Mouse (Mus musculus): ENCODE measurements around the gene Efnb3. TPM values are rescaled to one million over a fixed set of nuclear protein-coding genes. Genes with fewer than 3 reads are reported as not detected.
A peak's percentile ranks its signal among the peaks of the same experiment; 100 is the strongest.

The Efnb3 gene
- polyA plus RNA-seq, 1 experiment from 2014 or later = 104 TPM

DNA sequence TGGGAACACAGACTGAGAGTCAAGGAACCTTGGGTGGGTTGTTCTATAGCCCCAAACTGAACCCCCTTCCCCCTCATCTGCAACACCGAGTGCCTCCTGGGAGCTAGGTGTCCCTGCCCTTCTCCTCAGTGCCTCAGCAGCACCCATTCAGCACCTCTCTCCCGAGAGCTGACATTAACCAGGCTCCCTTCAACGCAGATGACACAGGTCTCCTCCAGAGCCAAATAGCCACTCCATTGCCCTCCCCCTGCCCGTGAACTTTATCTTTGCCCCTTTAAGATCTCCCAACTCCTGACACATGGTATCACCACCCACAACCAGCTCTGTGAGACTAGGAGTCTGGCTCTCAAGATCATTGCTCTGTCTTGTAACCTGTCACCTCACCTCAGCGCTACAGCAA lies 822 bp downstream of the Efnb3 start:
- Histone ChIP-seq H3K36me3 (ENCODE audit: control insufficient read depth, insufficient read depth, low read length) (peaks cover 8% of the 10 kb centered on the region), H3K4me2 (ENCODE audit: low read length) (peak overlapping the region; percentile 92), H3K9ac (ENCODE audit: low read depth, low read length) (peak overlapping the region; percentile 88), H3K4me3 (ENCODE audit: low read length) (peak overlapping the region; percentile 66), H3K9me3 (ENCODE audit: control insufficient read depth, low read length) (no peaks in the 10 kb centered on the region), H3K4me1 (ENCODE audit: control insufficient read depth, insufficient read depth, low read depth, low read length) (peaks cover 54% of the 10 kb centered on the region), H3K27me3 (replicated peaks; ENCODE audit: control insufficient read depth, insufficient read depth, low read length) (no peaks in the 10 kb centered on the region), H3K27ac (ENCODE audit: low read depth, low read length) (peak overlapping the region; percentile 74; the same call in 1 of the 2 replicates)
- WGBS = 4% methylated on average over 5 of the region's 5 CpGs
- no peak for ATAC-seq

DNA sequence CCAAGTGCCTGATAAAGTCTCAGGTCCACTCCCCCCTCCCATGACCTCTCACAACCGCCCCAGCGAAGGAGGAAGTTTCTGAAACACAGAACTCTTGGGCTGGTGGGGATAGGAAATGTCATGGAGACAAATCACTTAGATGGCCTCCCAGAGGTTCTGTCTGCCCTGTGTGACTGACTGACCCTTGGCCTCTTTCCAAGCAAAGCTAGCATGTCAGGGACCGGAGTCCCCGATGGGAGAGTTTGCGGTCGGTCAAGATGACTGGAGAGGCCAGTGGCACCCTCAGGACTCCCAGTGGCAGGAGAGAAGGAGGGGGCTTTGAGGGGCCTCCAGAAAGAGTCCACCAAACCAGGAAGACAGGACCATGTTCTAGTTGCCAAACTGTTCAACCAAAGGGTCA lies 1.2 kb downstream of the Efnb3 start:
- Histone ChIP-seq H3K36me3 (ENCODE audit: control insufficient read depth, insufficient read depth, low read length) (peaks cover 8% of the 10 kb centered on the region), H3K27me3 (replicated peaks; ENCODE audit: control insufficient read depth, insufficient read depth, low read length) (no peaks in the 10 kb centered on the region), H3K27ac (ENCODE audit: low read depth, low read length) (no peak overlapping the region; the same call in 1 of the 2 replicates), H3K9ac (ENCODE audit: low read depth, low read length) (peak overlapping the region; percentile 88), H3K9me3 (ENCODE audit: control insufficient read depth, low read length) (no peaks in the 10 kb centered on the region), H3K4me1 (ENCODE audit: control insufficient read depth, insufficient read depth, low read depth, low read length) (peaks cover 57% of the 10 kb centered on the region), H3K4me2 (ENCODE audit: low read length) (peak overlapping the region; percentile 92), H3K4me3 (ENCODE audit: low read length) (peak overlapping the region; percentile 66)
- 8% methylated on average over 6 of the region's 6 CpGs for WGBS
- ATAC-seq = no peak

DNA sequence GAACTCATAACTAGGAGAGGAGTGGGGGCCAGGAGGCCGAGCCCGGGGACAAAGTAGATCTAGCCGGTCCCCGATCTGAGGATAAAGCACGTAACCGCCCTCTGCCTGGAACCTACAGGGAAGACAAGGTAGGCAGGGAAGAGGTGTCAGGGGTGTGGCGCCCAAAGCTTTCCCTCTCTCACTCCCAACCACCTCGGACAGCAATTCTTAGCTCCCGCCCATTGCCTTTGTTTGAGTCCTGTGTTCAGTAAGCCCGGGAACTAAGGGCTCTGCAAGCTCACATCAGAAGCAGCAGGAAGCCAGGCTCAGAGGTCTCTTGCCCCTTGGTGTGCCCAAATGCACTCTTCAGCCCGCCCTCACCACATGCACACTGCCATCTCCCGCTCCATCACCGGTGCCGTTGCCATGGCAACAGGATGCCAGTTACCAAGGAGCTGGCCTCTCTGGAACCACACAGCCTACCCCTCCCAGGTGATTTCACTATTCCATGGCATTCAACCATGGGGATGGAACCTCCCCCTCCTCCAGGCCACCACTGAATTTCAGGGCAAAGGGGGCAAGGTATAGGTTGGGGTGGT lies 2.5 kb downstream of the Efnb3 start:
- H3K9me3 ChIP-seq (ENCODE audit: control insufficient read depth, low read length) = no peaks in the 10 kb centered on the region
- peak overlapping the region; percentile 92 for H3K4me2 ChIP-seq (ENCODE audit: low read length)
- H3K27ac ChIP-seq (ENCODE audit: low read depth, low read length) = peak overlapping the region; percentile 62
- H3K4me1 ChIP-seq (ENCODE audit: control insufficient read depth, insufficient read depth, low read depth, low read length) = peaks cover 70% of the 10 kb centered on the region
- no peak for ATAC-seq
- H3K4me3 ChIP-seq (ENCODE audit: low read length) = peak overlapping the region; percentile 66
- peak overlapping the region; percentile 88 for H3K9ac ChIP-seq (ENCODE audit: low read depth, low read length)
- H3K27me3 ChIP-seq (replicated peaks; ENCODE audit: control insufficient read depth, insufficient read depth, low read length) = no peaks in the 10 kb centered on the region
- peaks cover 5% of the 10 kb centered on the region for H3K36me3 ChIP-seq (ENCODE audit: control insufficient read depth, insufficient read depth, low read length)
- WGBS = 6% methylated on average over 14 of the region's 14 CpGs

DNA sequence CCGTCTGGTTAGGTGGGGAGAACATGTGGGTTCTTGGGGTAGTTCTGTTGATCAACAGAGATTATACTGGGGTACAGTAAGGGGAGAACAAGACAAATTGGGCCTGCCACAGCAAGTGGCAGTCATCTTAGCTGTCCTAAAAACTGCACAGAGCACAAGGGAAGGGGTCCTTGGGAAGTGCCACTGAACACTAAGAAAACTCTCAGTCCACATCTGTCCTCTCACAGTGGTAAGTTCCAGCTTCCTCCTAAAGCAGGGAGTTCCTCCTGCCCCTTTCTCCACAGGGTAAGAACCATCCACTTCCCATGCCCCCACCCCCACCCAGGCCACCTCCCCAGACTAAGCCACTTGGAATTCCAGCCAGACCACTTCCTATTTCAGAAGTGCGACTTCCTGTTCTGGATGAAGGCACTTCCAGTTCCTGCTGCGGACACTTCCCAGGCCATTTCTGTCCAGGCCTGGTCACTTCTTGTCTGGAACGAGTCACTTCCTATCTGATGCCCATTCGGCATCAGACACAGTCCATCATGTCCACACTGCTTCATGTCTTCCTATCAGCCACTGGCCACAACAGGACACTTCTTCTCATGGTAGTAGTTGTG lies 5.4 kb downstream of the Efnb3 start:
- H3K4me3 ChIP-seq (ENCODE audit: low read length) = no peak overlapping the region
- H3K4me1 ChIP-seq (ENCODE audit: control insufficient read depth, insufficient read depth, low read depth, low read length) = peaks cover 60% of the 10 kb centered on the region
- no peak overlapping the region for H3K9ac ChIP-seq (ENCODE audit: low read depth, low read length)
- 73% methylated on average over 5 of the region's 5 CpGs for WGBS
- ATAC-seq = no peak
- H3K27ac ChIP-seq (ENCODE audit: low read depth, low read length) = peak overlapping the region; percentile 32; the same call in 1 of the 2 replicates
- H3K4me2 ChIP-seq (ENCODE audit: low read length) = no peak overlapping the region
- no peaks in the 10 kb centered on the region for H3K27me3 ChIP-seq (replicated peaks; ENCODE audit: control insufficient read depth, insufficient read depth, low read length)
- peaks cover 3% of the 10 kb centered on the region; the same call in 1 of the 2 replicates for H3K36me3 ChIP-seq (ENCODE audit: control insufficient read depth, insufficient read depth, low read length)
- no peaks in the 10 kb centered on the region for H3K9me3 ChIP-seq (ENCODE audit: control insufficient read depth, low read length)

DNA sequence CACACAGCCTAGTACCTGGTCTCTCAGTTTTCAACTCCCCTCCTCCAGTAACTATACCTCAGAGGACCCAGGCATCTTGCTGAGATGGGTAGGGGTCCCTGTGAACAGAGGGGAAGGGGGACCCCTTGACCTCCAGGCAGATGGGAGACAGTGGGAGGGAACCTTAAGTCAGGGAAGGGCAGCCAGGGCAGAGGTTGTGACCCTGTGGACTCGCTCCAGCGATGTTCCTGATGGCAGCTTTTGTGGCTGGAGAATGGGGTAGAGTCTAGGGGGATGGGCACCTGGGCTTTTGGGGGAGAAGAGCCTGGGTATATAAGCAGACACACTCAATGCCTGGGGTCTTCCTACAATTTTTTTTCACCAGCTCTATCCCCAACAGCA lies 6.7 kb downstream of the Efnb3 start:
- H3K9me3 ChIP-seq (ENCODE audit: control insufficient read depth, low read length) = no peaks in the 10 kb centered on the region
- peaks cover 59% of the 10 kb centered on the region for H3K4me1 ChIP-seq (ENCODE audit: control insufficient read depth, insufficient read depth, low read depth, low read length)

DNA sequence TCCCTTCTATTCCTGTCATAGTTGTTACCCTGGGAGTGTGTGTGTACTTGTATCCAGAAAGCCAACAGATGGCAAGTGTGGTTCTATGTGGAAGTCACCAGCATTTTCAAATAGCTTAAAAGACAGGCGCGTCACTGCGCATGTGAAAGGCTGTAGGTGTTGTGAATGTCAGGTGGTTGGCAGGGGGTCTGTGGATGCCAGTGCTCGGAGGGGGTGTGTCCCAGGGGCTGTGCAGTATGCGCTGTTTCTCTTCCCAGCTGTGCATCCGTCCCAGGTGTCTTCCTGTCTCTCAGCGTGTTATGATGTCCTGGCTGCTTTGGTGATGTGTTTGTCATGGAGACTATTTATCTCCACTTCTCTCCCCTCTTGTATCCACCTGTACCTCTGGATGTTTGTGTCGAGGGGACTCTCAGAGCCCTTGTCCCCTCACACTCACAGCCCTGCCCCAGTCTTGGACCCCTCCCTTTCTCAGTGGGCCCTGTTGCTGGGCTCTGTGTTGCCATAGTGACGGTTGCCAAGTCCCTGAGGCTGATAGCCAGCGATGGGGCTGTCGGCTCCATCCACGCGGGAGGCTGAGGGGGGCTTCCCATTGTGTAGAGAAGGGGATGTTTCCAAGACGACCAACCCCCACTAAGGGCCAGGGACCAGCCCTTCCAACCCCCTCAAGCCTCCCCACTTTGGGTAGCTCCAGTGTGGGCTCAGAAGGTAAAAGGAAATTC lies 7.2 kb downstream of the Efnb3 start:
- peak; percentile 80 for ATAC-seq
- Histone ChIP-seq H3K9me3 (ENCODE audit: control insufficient read depth, low read length) (no peaks in the 10 kb centered on the region), H3K4me2 (ENCODE audit: low read length) (peak overlapping the region; percentile 38), H3K9ac (ENCODE audit: low read depth, low read length) (peak overlapping the region; percentile 1), H3K4me3 (ENCODE audit: low read length) (no peak overlapping the region), H3K27ac (ENCODE audit: low read depth, low read length) (peak overlapping the region; percentile 74), H3K27me3 (replicated peaks; ENCODE audit: control insufficient read depth, insufficient read depth, low read length) (no peaks in the 10 kb centered on the region), H3K4me1 (ENCODE audit: control insufficient read depth, insufficient read depth, low read depth, low read length) (peaks cover 59% of the 10 kb centered on the region), H3K36me3 (ENCODE audit: control insufficient read depth, insufficient read depth, low read length) (peaks cover 3% of the 10 kb centered on the region; the same call in 1 of the 2 replicates)
- 6% methylated on average over 14 of the region's 14 CpGs for WGBS

More for the DNA sequence above, 6.7 kb downstream of the Efnb3 start:
- 9% methylated on average over 2 of the region's 2 CpGs for WGBS
- H3K27me3 ChIP-seq (replicated peaks; ENCODE audit: control insufficient read depth, insufficient read depth, low read length) = no peaks in the 10 kb centered on the region
- H3K27ac ChIP-seq (ENCODE audit: low read depth, low read length) = peak overlapping the region; percentile 74
- peaks cover 3% of the 10 kb centered on the region; the same call in 1 of the 2 replicates for H3K36me3 ChIP-seq (ENCODE audit: control insufficient read depth, insufficient read depth, low read length)
- H3K4me2 ChIP-seq (ENCODE audit: low read length) = peak overlapping the region; percentile 38
- H3K4me3 ChIP-seq (ENCODE audit: low read length) = no peak overlapping the region
- peak overlapping the region; percentile 1; the same call in 1 of the 2 replicates for H3K9ac ChIP-seq (ENCODE audit: low read depth, low read length)
- no peak for ATAC-seq

DNA sequence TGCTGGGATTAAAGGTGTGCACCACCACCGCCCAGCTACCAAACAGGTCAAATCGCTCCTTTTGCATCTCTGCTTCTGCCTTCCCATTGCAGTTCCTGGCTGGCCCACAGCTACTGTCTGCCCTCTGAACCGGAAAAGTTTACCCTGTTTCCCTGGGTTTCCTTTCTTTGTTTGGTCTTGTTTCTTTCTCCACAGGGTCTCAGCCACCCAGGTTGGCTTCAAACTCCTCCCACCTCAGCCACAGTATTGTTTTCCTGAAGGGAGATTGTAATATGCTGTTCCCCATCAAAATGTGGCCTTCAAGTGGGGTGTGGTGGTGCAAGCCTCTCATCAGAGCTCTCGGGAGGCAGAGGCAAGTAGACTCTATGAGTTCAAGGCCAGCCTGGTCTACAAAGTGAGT lies 8.7 kb downstream of the Efnb3 start:
- H3K4me2 ChIP-seq (ENCODE audit: low read length) = no peak overlapping the region
- no peaks in the 10 kb centered on the region for H3K9me3 ChIP-seq (ENCODE audit: control insufficient read depth, low read length)
- no peak overlapping the region for H3K4me3 ChIP-seq (ENCODE audit: low read length)
- 48% methylated on average over 4 of the region's 4 CpGs for WGBS
- H3K27ac ChIP-seq (ENCODE audit: low read depth, low read length) = no peak overlapping the region
- no peak overlapping the region for H3K9ac ChIP-seq (ENCODE audit: low read depth, low read length)
- no peak for ATAC-seq
- peaks cover 3% of the 10 kb centered on the region; the same call in 1 of the 2 replicates for H3K36me3 ChIP-seq (ENCODE audit: control insufficient read depth, insufficient read depth, low read length)
- H3K4me1 ChIP-seq (ENCODE audit: control insufficient read depth, insufficient read depth, low read depth, low read length) = peaks cover 52% of the 10 kb centered on the region
- no peaks in the 10 kb centered on the region for H3K27me3 ChIP-seq (replicated peaks; ENCODE audit: control insufficient read depth, insufficient read depth, low read length)

DNA sequence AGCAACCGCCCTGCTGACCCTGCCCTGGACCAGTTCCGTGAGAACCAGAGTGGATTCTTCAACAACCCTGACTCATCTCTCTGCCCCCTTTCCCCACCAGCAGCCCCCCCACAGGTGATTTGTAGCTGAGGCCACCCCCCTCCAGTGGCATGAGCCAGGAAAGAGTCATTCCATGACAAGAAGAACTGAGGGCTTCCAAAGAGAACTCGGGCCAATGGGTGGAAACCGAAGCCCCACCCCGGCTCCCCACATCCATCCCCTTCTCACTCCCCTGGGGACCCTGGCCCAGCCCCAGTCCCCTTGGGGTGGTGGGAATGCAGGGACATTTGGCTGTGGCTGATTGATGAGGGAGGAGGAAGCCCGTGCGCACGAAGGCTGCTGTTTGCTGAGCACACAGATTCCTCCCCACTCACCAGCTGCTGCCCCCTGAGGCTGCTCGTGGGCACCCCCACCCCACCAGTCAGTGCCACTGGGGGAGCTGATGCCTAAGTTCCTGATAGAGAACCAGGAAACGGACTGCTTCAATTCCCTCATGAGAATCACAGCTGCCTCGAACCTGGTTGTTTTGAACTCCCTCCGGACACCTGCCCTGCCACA lies 10.8 kb downstream of the Efnb3 start, which contains the start of gene Dnah2:
TSS of gene Dnah2 (minus strand) at position 51 of the 597 bp plus-strand sequence.
- Histone ChIP-seq H3K9me3 (ENCODE audit: control insufficient read depth, low read length) (no peaks in the 10 kb centered on the region), H3K9ac (ENCODE audit: low read depth, low read length) (0 out of 2 replicates have a peak within 1 kb of the TSS, but pooled peaks have one; percentile 14), H3K36me3 (ENCODE audit: control insufficient read depth, insufficient read depth, low read length) (no peaks in the 10 kb centered on the region), H3K4me2 (ENCODE audit: low read length) (peak within 1 kb of the TSS; percentile 94; the same call in 1 of the 2 replicates), H3K27me3 (replicated peaks; ENCODE audit: control insufficient read depth, insufficient read depth, low read length) (no peaks in the 10 kb centered on the region), H3K4me1 (ENCODE audit: control insufficient read depth, insufficient read depth, low read depth, low read length) (peaks cover 52% of the 10 kb centered on the region), H3K4me3 (ENCODE audit: low read length) (no peak within 1 kb of the TSS), H3K27ac (ENCODE audit: low read depth, low read length) (peak within 1 kb of the TSS; percentile 95; the same call in 1 of the 2 replicates)
- WGBS = 32% methylated on average over 12 of the region's 12 CpGs
- ATAC-seq = no peak
